Mouse (Mus musculus) mammary gland, adult 2 months (tissue): Measurements from ENCODE around the gene Gde1. TPM values are rescaled to one million over a fixed set of nuclear protein-coding genes. Genes with fewer than 3 reads are reported as not detected.

Experiments used
- polyA plus RNA-seq: library from polyadenylated mRNA; depleted of rRNA; stranded (reverse); fragments of >200 nt; gene quantifications from 2 replicates; pipeline ENCODE4 v1.2.3, GENCODE M21; 2012; ENCODE audit warnings: low replicate concordance; rRNA removed

The Gde1 gene
- polyA plus RNA-seq, result 118 and 616 TPM in 2 replicates

DNA sequence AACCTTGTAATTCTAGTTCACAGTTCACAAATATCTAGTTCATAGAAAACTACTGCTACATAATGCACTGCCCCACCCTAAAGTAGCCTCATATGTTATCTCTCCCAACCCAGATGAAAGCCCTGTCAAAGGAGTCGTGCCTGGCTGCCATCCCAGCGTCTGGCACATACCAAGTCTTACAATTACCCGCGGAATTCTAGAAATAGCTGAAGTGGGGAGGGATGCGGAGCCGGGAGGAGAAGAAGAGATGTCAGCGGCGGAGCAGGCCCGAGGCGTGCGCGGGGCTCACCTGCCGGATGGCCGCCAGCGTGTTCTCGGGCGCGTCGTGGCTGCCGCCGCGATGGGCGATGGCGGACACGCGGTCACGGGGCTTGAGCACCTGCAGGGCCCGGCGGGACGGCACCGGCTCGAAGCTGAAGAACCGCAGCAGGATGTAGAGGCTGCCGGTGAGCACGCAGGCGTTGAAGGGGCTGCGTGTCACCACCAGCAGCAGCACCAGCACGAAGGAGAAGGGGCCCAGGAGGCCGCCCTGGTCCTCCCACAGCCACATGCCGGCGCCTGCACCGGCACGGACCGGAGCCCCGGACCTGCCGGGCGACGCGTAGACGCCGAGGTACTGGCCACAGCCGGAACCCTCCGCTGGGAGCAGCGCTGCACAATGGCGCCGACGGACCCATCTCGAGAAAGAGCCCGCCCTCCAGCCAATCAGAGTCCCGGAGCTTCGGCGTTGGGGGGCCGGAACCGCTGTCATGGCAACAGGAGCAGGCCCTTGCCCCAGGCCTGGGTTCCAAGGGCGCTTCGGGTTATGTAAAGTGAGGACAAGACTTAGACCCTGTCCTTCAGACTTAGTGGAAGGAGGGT, at the start of gene Gde1:
Gde1 (minus strand) TSS at position 678 of the 861 bp plus-strand sequence.

DNA sequence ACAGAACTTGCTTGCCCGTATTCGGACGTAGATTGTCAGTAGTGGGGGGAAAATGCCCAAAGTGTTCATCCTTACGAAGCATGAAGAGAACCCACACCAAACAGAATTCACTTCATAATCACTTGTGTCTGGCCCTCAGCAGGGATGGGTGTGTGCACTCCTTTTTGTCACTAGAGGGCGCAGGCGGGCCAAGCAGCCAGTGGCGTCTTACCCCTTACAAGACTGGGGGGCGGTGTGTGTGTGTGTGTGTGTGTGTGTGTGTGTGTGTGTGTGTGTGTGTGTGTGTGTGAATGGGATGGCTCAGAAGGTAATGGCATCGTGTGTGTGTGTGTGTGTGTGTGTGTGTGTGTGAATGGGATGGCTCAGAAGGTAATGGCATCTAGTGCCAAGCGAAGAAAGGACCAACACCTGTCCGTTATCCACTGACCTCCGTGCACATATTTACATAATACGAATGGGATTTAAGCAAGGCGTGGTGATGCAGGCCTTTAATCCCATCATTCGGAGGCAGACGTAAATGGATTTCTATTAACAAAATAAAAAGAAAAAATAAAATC, 34.5 kb upstream of the Gde1 start, which contains the start of gene Vps35l:
Vps35l (plus strand) TSS at position 252 of the 557 bp plus-strand sequence.

DNA sequence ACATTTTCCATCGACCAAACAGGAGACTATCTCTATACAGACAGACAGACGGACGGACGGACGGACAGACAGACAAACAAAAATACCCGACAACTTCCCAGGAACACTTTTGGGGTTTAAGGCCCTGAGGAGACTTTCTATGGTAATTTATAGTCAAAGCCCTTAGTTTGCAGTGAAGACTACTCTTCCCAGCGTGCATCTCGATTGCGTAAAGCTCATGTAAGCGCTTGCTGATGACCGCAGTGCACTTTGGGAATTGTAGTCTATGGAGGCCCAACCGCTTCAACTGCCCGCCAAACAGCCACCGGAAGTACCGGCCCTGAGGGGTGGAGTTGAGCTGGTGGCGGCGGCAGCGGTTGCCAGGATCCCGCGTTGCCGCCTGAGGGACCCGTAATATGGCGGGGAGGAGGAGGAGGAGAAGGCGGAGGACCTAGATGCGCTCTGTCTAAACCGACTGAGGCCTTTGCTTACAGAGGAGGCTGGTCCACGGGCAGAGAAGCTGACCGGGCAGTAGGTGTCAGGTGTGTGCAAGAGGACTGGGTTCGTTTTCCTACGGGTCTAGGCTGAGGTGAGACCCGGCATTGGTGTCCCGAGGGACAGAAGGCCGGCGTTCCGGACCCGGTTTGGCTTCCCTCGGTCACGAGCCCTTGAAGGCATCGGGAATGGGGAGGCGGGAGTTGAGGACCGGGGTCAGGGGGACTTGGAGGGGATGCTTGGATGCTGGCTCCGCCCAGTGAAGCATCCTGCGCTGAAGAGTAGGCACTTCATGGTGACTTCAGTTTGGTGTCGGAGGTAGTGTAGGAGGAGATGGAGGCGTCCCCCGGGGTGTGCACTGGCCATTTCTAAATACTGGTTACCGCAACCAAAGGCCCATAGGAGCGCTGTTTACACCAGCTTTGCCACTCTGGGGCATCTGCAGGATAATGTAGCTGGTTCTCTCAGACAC, 6.9 kb upstream of the Gde1 start, which contains the start of gene Ccp110:
Ccp110 (plus strand) TSS at position 325 of the 946 bp plus-strand sequence.

Other genes starting within 250 kb of the Gde1 start
- gene Itpripl2, start 213.8 kb downstream of the Gde1 start, polyA plus RNA-seq, result 16.8 and 32.7 TPM in 2 replicates
- 43.3 and 46.7 TPM in 2 replicates for gene Coq7, start 172.4 kb downstream of the Gde1 start, polyA plus RNA-seq
- gene Tmc7, start 121.0 kb downstream of the Gde1 start, polyA plus RNA-seq, result 0.42 and 2.3 TPM in 2 replicates
- 0.32 and 1.0 TPM in 2 replicates for gene Tmc5, start 108.5 kb downstream of the Gde1 start, polyA plus RNA-seq
- gene Ccp110, start 6.8 kb upstream of the Gde1 start, polyA plus RNA-seq, result 1.4 and 2.5 TPM in 2 replicates
- gene Vps35l, start 34.4 kb upstream of the Gde1 start, polyA plus RNA-seq, result 33.4 and 40.4 TPM in 2 replicates
- 1.8 and 2.4 TPM in 2 replicates for gene Iqck, start 150.0 kb upstream of the Gde1 start, polyA plus RNA-seq
- gene Knop1, start 150.5 kb upstream of the Gde1 start, polyA plus RNA-seq, result 5.0 and 14.4 TPM in 2 replicates